Mouse (Mus musculus): ENCODE results near the gene Cfap61. TPM values are rescaled to one million over a fixed set of nuclear protein-coding genes. Genes with fewer than 3 reads are reported as not detected.
A peak's percentile ranks its signal among the peaks of the same experiment; 100 is the strongest.

The Cfap61 gene
- polyA plus RNA-seq, 1 experiment from 2014 or later: 1.9 TPM

GRCm38 (mm10) chr2:145956318-145956717 lies 21.7 kb downstream of the Cfap61 start:
- Histone ChIP-seq H3K4me2 (replicated peaks) (no peak overlapping the region), H3K27ac (replicated peaks) (no peak overlapping the region)

DNA sequence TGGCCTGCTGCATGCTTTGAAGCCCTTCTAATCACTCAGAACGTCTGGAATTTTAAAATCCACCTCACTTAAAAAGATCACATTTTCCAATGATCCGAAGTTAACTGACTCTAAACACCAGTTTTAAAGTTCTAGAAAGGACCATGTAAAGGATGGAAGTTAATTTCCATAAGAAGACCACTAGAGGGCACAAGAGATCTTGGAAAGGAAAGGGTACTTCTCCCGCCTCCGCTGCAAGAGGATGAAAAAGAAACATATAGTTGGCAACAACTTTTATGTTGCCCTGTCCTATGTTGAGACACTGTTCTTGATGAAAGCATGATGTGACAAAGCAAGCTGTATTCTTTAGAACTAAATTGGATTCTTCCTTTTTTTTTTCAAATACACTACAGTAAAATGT lies 22.9 kb downstream of the Cfap61 start:
- no peaks in the 10 kb centered on the region for H3K36me3 ChIP-seq
- H3K9me3 ChIP-seq: no peaks in the 10 kb centered on the region
- H3K27ac ChIP-seq (replicated peaks): no peak overlapping the region
- H3K9ac ChIP-seq (replicated peaks): no peak overlapping the region
- no peak overlapping the region for H3K4me2 ChIP-seq (replicated peaks)
- peaks cover 9% of the 10 kb centered on the region; the same call in 1 of the 2 replicates for H3K4me1 ChIP-seq
- peaks cover 16% of the 10 kb centered on the region for H3K27me3 ChIP-seq
- ATAC-seq (ENCODE audit: low FRiP score, low read depth): no peak
- no peak overlapping the region for H3K4me3 ChIP-seq
- 17% methylated on average over 4 of the region's 4 CpGs for WGBS

More at GRCm38 (mm10) chr2:145956318-145956717, 21.7 kb downstream of the Cfap61 start:
- ATAC-seq (ENCODE audit: low FRiP score, low read depth): no peak
- Histone ChIP-seq H3K4me3 (no peak overlapping the region), H3K4me1 (peaks cover 9% of the 10 kb centered on the region; the same call in 1 of the 2 replicates), H3K27me3 (peaks cover 18% of the 10 kb centered on the region), H3K36me3 (no peaks in the 10 kb centered on the region), H3K9me3 (no peaks in the 10 kb centered on the region), H3K9ac (replicated peaks) (no peak overlapping the region)
- 47% methylated on average over 5 of the region's 5 CpGs for WGBS

GRCm38 (mm10) chr2:145958097-145958496 lies 23.5 kb downstream of the Cfap61 start:
- peaks cover 9% of the 10 kb centered on the region; the same call in 1 of the 2 replicates for H3K4me1 ChIP-seq
- H3K4me3 ChIP-seq: no peak overlapping the region
- H3K36me3 ChIP-seq: no peaks in the 10 kb centered on the region
- no peak overlapping the region for H3K4me2 ChIP-seq (replicated peaks)
- no peak for ATAC-seq (ENCODE audit: low FRiP score, low read depth)
- WGBS: 79% methylated on average over 6 of the region's 6 CpGs
- peaks cover 16% of the 10 kb centered on the region for H3K27me3 ChIP-seq
- H3K9me3 ChIP-seq: no peaks in the 10 kb centered on the region
- no peak overlapping the region for H3K27ac ChIP-seq (replicated peaks)
- no peak overlapping the region for H3K9ac ChIP-seq (replicated peaks)

DNA sequence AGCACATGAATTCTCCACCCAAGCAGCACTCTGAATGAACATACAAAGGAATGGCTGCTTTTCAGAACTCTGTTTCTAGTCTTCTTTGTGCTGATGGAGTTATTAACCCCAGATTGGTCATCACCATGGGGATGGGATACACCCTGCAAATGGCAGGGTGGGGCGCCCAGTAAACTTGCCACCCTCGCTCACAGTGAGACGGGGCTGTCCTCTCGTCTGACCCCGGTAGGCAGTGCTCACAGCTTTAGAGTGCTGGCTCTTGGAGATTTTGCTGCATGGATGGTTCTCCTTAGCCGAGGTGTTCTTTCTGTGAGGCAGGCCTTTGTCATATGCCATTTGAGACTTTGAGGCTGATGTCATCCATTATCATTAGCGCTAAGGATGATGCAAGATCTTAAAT lies 24.0 kb downstream of the Cfap61 start:
- peaks cover 16% of the 10 kb centered on the region for H3K27me3 ChIP-seq
- H3K27ac ChIP-seq (replicated peaks): no peak overlapping the region
- H3K9me3 ChIP-seq: no peaks in the 10 kb centered on the region
- H3K36me3 ChIP-seq: no peaks in the 10 kb centered on the region
- H3K4me1 ChIP-seq: peaks cover 9% of the 10 kb centered on the region; the same call in 1 of the 2 replicates
- H3K9ac ChIP-seq (replicated peaks): no peak overlapping the region
- no peak overlapping the region for H3K4me3 ChIP-seq
- H3K4me2 ChIP-seq (replicated peaks): no peak overlapping the region
- ATAC-seq (ENCODE audit: low FRiP score, low read depth): peak; percentile 67; the same call in 1 of the 2 replicates
- 46% methylated on average over 7 of the region's 7 CpGs for WGBS

GRCm38 (mm10) chr2:145961861-145962260 lies 27.3 kb downstream of the Cfap61 start:
- H3K36me3 ChIP-seq: no peaks in the 10 kb centered on the region
- H3K27ac ChIP-seq (replicated peaks): no peak overlapping the region
- H3K9ac ChIP-seq (replicated peaks): no peak overlapping the region
- H3K4me3 ChIP-seq: no peak overlapping the region
- peaks cover 15% of the 10 kb centered on the region for H3K27me3 ChIP-seq
- H3K9me3 ChIP-seq: no peaks in the 10 kb centered on the region
- H3K4me1 ChIP-seq: peaks cover 9% of the 10 kb centered on the region; the same call in 1 of the 2 replicates
- 87% methylated on average over 5 of the region's 5 CpGs for WGBS
- no peak for ATAC-seq (ENCODE audit: low FRiP score, low read depth)
- no peak overlapping the region for H3K4me2 ChIP-seq (replicated peaks)

DNA sequence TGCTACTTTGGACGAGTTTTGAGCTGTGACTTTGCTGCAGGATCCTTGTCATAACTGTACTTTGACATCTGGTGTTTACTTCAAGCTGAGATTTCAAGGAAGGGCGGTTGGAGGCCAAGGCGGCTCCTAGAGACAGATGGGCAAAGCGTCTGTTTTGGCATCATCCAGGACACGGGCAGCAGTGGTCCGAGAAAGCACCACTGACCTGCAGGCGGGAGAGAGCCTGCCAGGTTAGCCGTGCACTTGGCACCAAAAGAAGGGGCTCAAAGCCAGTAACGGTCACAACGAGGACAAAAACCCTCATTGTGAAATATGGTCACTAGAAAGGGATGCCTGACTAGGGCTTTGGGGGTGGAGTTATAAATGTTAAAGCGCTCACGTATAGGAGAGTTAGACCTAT lies 36.2 kb downstream of the Cfap61 start:
- no peaks in the 10 kb centered on the region for H3K9me3 ChIP-seq
- no peak for ATAC-seq (ENCODE audit: low FRiP score, low read depth)
- H3K4me1 ChIP-seq: no peaks in the 10 kb centered on the region
- H3K27ac ChIP-seq (replicated peaks): no peak overlapping the region
- no peak overlapping the region for H3K9ac ChIP-seq (replicated peaks)
- H3K4me3 ChIP-seq: no peak overlapping the region
- WGBS: 89% methylated on average over 12 of the region's 12 CpGs
- no peak overlapping the region for H3K4me2 ChIP-seq (replicated peaks)
- no peaks in the 10 kb centered on the region for H3K36me3 ChIP-seq
- no peaks in the 10 kb centered on the region for H3K27me3 ChIP-seq

GRCm38 (mm10) chr2:145971237-145972010 lies 36.8 kb downstream of the Cfap61 start:
- no peak overlapping the region for H3K27ac ChIP-seq (replicated peaks)
- H3K4me3 ChIP-seq: no peak overlapping the region
- H3K9me3 ChIP-seq: no peaks in the 10 kb centered on the region
- no peaks in the 10 kb centered on the region for H3K27me3 ChIP-seq
- no peak for ATAC-seq (ENCODE audit: low FRiP score, low read depth)
- H3K9ac ChIP-seq (replicated peaks): no peak overlapping the region
- 92% methylated on average over 20 of the region's 20 CpGs for WGBS
- H3K36me3 ChIP-seq: no peaks in the 10 kb centered on the region
- no peak overlapping the region for H3K4me2 ChIP-seq (replicated peaks)
- H3K4me1 ChIP-seq: no peaks in the 10 kb centered on the region

- no peak overlapping the region for H3K4me3 ChIP-seq
- ATAC-seq (ENCODE audit: low FRiP score, low read depth): no peak
Measured at GRCm38 (mm10) chr2:145972571-145972970, 38.0 kb downstream of the Cfap61 start.

DNA sequence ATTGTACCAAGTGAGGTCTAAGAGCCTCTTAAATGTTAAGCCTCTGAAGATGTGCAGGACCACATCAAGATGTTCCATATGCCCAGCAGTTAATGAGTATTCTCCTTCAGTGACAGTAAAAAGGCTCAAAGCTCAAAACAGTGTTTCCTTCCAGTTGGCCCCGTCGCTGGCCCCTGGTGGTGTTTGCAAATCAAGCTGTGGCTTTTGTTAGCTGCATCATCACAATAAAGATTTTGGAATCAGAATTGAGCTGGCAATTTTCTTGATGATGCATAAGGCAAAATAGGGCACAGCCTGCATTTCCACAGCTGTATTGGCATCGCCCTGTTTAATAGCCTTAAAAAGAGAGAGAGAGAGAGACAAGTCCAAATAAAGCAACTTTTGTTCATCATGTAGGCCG lies 45.0 kb downstream of the Cfap61 start:
- Histone ChIP-seq H3K36me3 (no peaks in the 10 kb centered on the region), H3K4me3 (no peak overlapping the region), H3K27me3 (peaks cover 19% of the 10 kb centered on the region), H3K9ac (replicated peaks) (no peak overlapping the region), H3K4me1 (peaks cover 33% of the 10 kb centered on the region), H3K4me2 (replicated peaks) (no peak overlapping the region), H3K27ac (replicated peaks) (no peak overlapping the region), H3K9me3 (no peaks in the 10 kb centered on the region)
- no peak for ATAC-seq (ENCODE audit: low FRiP score, low read depth)
- 43% methylated on average over 4 of the region's 4 CpGs for WGBS

More at GRCm38 (mm10) chr2:145972571-145972970, 38.0 kb downstream of the Cfap61 start:
- no peak overlapping the region for H3K27ac ChIP-seq (replicated peaks)
- WGBS: 90% methylated on average over 4 of the region's 4 CpGs
- no peaks in the 10 kb centered on the region for H3K4me1 ChIP-seq
- no peak overlapping the region for H3K9ac ChIP-seq (replicated peaks)
- H3K36me3 ChIP-seq: no peaks in the 10 kb centered on the region
- no peak overlapping the region for H3K4me2 ChIP-seq (replicated peaks)
- no peaks in the 10 kb centered on the region for H3K27me3 ChIP-seq
- H3K9me3 ChIP-seq: no peaks in the 10 kb centered on the region

DNA sequence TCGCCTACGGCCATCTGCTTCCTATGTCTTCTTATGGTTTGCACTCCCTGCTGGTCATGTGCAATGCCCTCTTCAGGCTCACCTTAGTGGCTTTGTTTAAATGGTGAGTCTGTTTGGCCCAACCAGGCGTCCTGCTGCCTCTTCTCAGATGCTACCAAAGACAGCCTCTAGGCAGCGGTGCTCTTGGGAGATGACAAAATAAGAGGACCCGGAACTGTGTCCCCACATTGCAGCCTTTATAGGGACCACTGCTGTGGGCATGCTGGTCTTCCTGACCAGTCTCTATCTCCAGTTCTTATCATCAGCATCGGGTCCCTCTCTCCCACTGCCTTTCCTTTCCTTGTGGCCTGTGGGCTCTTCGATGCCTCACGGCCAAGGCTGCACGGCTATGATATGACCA lies 46.3 kb downstream of the Cfap61 start:
- 77% methylated on average over 9 of the region's 9 CpGs for WGBS
- no peak for ATAC-seq (ENCODE audit: low FRiP score, low read depth)
- H3K27ac ChIP-seq (replicated peaks): peak overlapping the region; percentile 42

GRCm38 (mm10) chr2:145981699-145982112 lies 47.1 kb downstream of the Cfap61 start:
- 16% methylated on average over 6 of the region's 6 CpGs for WGBS
- Histone ChIP-seq H3K4me1 (peaks cover 33% of the 10 kb centered on the region), H3K27me3 (peaks cover 19% of the 10 kb centered on the region), H3K4me3 (no peak overlapping the region), H3K4me2 (replicated peaks) (no peak overlapping the region), H3K9ac (replicated peaks) (no peak overlapping the region), H3K9me3 (no peaks in the 10 kb centered on the region), H3K36me3 (no peaks in the 10 kb centered on the region), H3K27ac (replicated peaks) (peak overlapping the region; percentile 70)
- peak; percentile 84 for ATAC-seq (ENCODE audit: low FRiP score, low read depth)

More for the DNA sequence above, 46.3 kb downstream of the Cfap61 start:
- H3K4me3 ChIP-seq: no peak overlapping the region
- no peaks in the 10 kb centered on the region for H3K9me3 ChIP-seq
- no peaks in the 10 kb centered on the region for H3K36me3 ChIP-seq
- no peak overlapping the region for H3K4me2 ChIP-seq (replicated peaks)
- peaks cover 19% of the 10 kb centered on the region for H3K27me3 ChIP-seq
- peaks cover 33% of the 10 kb centered on the region for H3K4me1 ChIP-seq
- no peak overlapping the region for H3K9ac ChIP-seq (replicated peaks)

DNA sequence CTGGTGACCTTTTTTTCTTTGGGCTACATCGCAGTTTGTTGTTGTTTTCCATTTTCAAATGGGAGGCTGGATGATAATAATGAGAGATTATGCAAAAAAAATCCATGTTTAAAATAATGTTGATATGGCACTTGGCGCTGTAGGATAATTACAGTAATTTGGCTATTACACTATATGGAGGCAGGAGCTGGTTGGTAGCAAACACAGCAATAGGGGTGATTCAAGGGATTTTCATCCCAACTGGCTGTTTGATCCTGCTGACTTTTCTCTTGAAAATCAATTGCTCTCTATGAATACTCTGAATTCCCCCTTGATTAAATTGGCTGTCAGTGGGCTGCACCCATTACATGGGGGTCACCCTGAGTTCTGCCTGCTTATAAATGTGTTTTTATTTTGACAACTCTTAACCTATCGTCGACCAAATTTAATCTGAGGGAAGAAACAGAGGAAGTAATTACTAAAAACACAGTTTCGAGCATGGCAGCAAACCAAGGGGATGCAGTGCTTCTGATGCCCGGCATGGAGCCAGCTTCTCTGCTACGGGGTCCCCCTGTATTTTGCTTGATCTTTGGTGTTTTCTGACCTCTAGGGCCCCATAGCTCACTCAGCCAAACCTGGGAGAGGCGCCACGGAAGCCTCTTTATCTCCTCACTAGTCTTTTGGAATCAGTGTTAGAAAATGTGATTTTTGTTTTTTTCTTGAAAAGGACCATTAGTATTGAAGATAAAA lies 47.9 kb downstream of the Cfap61 start:
- H3K4me3 ChIP-seq: no peak overlapping the region
- H3K36me3 ChIP-seq: no peaks in the 10 kb centered on the region
- H3K9ac ChIP-seq (replicated peaks): no peak overlapping the region
- no peaks in the 10 kb centered on the region for H3K9me3 ChIP-seq
- no peak overlapping the region for H3K4me2 ChIP-seq (replicated peaks)
- H3K4me1 ChIP-seq: peaks cover 33% of the 10 kb centered on the region
- peaks cover 19% of the 10 kb centered on the region for H3K27me3 ChIP-seq
- ATAC-seq (ENCODE audit: low FRiP score, low read depth): no peak
- WGBS: 60% methylated on average over 9 of the region's 9 CpGs
- H3K27ac ChIP-seq (replicated peaks): peak overlapping the region; percentile 70; the same call in 1 of the 2 replicates
